Mouse (Mus musculus): ENCODE data around the gene Gm8356.
"Not testable (repeated sequence)": the region's sequence is repeated elsewhere in the genome, so short reads cannot be mapped to it uniquely, and the experiment has no call there.

Gene Gm8356

DNA sequence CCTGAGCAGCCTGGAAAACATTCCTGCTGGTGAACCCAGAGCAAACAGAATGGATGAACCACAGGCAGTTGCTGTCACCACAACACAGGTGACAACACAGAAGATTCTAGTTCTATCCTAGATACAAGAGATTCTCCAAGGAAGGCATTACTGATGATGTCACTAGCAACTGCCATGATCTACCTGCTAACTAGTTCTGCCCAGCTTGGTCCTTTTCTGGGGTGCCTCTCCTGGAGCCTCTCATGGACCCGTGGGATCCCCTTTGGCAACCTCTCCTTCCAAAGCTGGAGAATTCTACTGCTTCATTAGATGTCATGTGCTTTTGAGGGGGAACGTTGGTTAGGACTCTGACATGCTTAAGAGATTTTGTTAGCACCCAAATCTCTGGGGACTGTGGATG is at the start of gene Gm8356:
Gene Gm8356, minus strand, starts transcription at position 101 of the 400 bp plus-strand sequence.
- DNase-seq, result not testable (repeated sequence)

- DNase-seq, result not testable (repeated sequence)
Observed at GRCm38 (mm10) chr14:6486331-6486730, 50.8 kb downstream of the Gm8356 start.

DNA sequence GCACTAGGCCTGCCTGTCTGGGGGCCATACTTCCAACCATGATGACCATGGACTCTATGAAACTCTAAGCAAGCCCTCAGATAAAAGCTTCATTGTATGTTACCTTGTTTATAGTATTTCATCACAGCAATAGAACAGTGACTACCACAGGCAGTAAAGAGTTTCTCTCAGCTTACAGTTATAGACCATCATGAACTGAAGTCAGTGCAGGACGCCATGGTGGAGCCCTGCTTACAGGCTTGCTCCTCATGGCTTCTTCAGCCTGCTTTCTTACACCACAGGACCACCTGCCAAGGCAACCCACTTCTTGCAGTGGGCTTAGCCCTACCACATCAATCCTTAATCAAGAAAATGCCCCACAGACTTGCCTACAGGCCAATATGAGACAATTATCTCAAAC is 51.5 kb downstream of the Gm8356 start:
- DNase-seq, result not testable (repeated sequence)

DNA sequence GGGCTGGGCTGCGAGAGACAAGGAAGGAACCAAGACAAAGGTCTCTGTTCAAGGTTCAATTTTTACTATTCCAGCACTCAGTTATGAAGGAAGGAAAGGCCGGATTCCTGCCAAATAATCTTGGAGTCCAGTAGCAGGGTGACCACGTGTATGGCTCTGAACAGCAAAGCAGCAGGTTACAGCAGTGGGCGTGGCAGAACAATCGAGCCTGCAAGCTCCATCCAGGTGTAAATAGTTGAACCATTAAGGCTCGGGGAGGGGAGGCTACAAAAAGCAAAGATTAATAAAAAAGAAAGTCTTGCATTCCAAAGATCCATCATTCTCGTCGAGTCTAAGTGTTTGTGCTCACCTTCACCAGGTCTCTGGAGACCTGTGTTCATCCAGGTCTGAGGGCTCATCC is 55.0 kb downstream of the Gm8356 start:
- not testable (repeated sequence) for DNase-seq
